Mouse (Mus musculus) central nervous system, embryonic 14 days (tissue): Measurements from ENCODE around the gene Plaur. TPM values are rescaled to one million over a fixed set of nuclear protein-coding genes. Genes with fewer than 3 reads are reported as not detected.

Experiments
- polyA plus RNA-seq: library from polyadenylated mRNA; depleted of rRNA; stranded (reverse); fragments of >200 nt; gene quantifications from 2 replicates; pipeline ENCODE4 v1.2.3, GENCODE M21; 2012; rRNA removed

Plaur gene
- polyA plus RNA-seq = 2.0 and 3.5 TPM in 2 replicates

GRCm38 (mm10) chr7:24462388-24463319 lies at the start of gene Plaur:
Gene Plaur, plus strand, starts transcription at chr7:24462484.

DNA sequence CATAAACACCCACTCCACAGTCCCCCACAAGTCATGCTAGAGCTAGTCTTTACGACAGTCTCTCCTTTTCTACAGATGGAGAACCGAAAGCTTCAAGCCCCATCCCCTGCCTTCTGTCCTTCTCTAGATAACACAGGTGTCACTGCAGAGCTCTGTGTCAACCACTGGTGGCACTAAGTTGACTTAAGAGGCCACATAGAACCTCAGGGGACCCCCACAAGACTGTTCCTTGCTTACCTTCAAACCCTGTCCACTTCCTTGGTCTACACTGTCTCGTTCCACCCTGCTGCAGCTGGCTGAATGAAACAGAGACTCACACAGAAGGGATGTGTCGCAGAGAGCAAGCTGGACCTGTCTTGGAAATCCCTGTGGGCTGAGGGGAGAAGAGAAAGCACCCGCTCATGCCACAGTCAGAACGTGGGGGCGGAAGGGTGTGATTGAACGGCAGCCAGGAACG lies 10.4 kb upstream of the Plaur start, which contains the start of gene Irgc1:
Gene Irgc1 (minus strand): TSS at position 443 of the 457 bp plus-strand sequence.

GRCm38 (mm10) chr7:24481474-24482207 lies 19.4 kb downstream of the Plaur start, which contains the start of gene Cadm4:
Gene Cadm4, plus strand, starts transcription at chr7:24482023.

DNA sequence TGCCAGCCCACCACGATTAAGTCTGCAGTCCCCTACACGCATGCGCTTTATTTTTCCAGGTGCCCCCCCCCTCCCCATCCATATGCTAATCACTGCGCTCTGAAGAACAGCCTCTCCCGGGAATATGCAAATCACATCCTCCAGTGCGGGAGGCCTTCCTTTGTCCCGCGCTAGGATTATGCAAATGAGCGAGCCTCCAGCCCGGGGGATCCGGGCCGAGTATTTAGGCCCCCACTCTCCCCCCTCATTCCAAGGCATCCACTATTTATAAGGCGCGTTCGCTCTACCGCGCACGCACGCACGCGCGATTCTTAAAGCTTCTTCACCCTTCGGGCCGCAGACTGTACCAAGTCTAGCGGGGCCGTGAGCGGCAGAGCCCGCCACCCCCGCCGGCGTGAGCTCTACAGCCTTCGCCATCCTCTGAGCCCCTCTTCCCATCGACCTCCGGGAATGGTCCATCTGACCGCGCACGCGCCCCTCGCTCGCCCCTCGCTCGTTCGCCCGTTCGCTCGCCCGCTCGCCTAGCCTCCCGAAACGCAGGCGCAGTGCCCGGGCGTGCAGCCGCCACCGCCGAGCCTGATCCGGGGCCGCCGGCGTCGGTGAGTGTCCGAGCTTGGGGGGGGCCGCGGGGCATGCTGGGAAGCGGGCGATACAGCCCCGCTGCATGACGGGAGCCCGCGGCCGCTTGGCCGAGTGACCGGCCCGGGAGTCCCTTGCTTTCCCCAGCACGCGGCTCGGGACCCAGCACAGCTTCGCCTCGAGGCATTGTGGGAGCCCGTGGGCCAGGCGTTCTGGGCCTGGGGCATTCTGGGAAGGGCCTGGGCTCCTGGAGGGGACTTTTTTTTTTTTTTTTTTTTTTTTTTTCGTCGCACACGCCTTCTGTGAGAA lies 44.8 kb downstream of the Plaur start, which contains the start of gene Zfp428:
Gene Zfp428 (plus strand): TSS at position 169 of the 888 bp plus-strand sequence.

DNA sequence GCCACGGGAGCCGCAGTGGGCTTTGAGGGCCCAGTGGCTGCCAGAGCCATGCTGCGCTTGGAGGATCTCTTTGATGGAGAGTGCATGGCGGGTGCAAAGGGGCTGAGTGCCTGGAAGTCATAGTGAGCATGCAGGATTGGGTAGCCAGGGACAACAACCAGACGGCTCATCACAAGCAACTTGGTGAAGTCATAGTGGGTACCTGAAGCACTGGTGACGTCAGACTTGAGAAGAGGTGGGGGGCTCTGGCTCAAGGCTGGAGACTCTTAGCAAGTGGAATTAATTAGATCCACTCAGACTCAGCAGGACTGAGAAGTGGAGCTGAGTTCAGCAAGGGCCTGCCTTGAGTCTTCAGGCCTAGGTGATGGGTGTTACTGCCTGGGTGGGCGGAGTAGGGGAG lies 50.1 kb downstream of the Plaur start, which contains the start of gene AC161166.1:
Gene AC161166.1 (minus strand): TSS at position 101 of the 400 bp plus-strand sequence.

Other genes with a start within 250 kb of the Plaur start
- gene Zfp109, start 224.9 kb upstream of the Plaur start, polyA plus RNA-seq = 3.3 and 3.7 TPM in 2 replicates
- 3.5 and 3.7 TPM in 2 replicates for gene Zfp108, start 207.7 kb upstream of the Plaur start, polyA plus RNA-seq
- gene Zfp93, start 192.1 kb upstream of the Plaur start, polyA plus RNA-seq = 7.4 and 7.7 TPM in 2 replicates
- 44.8 and 45.5 TPM in 2 replicates for gene Zfp61, start 161.3 kb upstream of the Plaur start, polyA plus RNA-seq
- 22.7 and 24.5 TPM in 2 replicates for gene Zfp94, start 145.8 kb upstream of the Plaur start, polyA plus RNA-seq
- gene Tescl, start 128.5 kb upstream of the Plaur start, polyA plus RNA-seq = 0.09 and 0.11 TPM in 2 replicates
- not detected in 2 replicates for gene Lypd5, start 113.3 kb upstream of the Plaur start, polyA plus RNA-seq
- 0.88 and 2.0 TPM in 2 replicates for gene Kcnn4, start 92.2 kb upstream of the Plaur start, polyA plus RNA-seq
- 61.7 and 66.7 TPM in 2 replicates for gene Smg9, start 62.9 kb upstream of the Plaur start, polyA plus RNA-seq
- gene Irgc1, start 10.2 kb upstream of the Plaur start, polyA plus RNA-seq = not detected in 2 replicates
- 219 and 267 TPM in 2 replicates for gene Cadm4, start 19.5 kb downstream of the Plaur start, polyA plus RNA-seq
- gene Zfp428, start 44.5 kb downstream of the Plaur start, polyA plus RNA-seq = 237 and 300 TPM in 2 replicates
- gene AC161166.1, start 50.0 kb downstream of the Plaur start, polyA plus RNA-seq = not detected in 2 replicates
- 40.1 and 42.5 TPM in 2 replicates for gene Irgq, start 68.2 kb downstream of the Plaur start, polyA plus RNA-seq
- 0.15 and 0.32 TPM in 2 replicates for gene Pinlyp, start 83.6 kb downstream of the Plaur start, polyA plus RNA-seq
- 87.2 and 95.1 TPM in 2 replicates for gene Xrcc1, start 83.8 kb downstream of the Plaur start, polyA plus RNA-seq
- 15.3 and 15.7 TPM in 2 replicates for gene Ethe1, start 125.1 kb downstream of the Plaur start, polyA plus RNA-seq
- gene Zfp575, start 125.2 kb downstream of the Plaur start, polyA plus RNA-seq = 4.1 and 5.7 TPM in 2 replicates
- gene Phldb3, start 148.3 kb downstream of the Plaur start, polyA plus RNA-seq = 0.17 and 0.85 TPM in 2 replicates
- 0.15 and 2.2 TPM in 2 replicates for gene Lypd3, start 174.1 kb downstream of the Plaur start, polyA plus RNA-seq
- not detected in 2 replicates for gene Tex101, start 214.2 kb downstream of the Plaur start, polyA plus RNA-seq
- gene BC049730, start 246.8 kb downstream of the Plaur start, polyA plus RNA-seq = not detected in 2 replicates